23 mouse cellular contexts compared by ENCODE assay signal in genomic region chr4:12277949-12278348, GRCm38 (mm10).
A peak's percentile ranks its signal among the peaks of the same experiment; 100 is the strongest.
DNase-seq lines count a peak whose midpoint lies in the region; ATAC-seq and TF ChIP-seq lines count a peak whose summit lies in the region.
"Had no signal": no experiment of that assay in that cellular context is flagged by ENCODE, and none has a peak within 500 bp of the region (broad histone marks: within the 10 kb centered on the region; RNA-seq: fewer than 3 reads in every experiment).

No protein-coding gene starts in this region.

- no peaks in the 10 kb centered on the region for H3K9me3 ChIP-seq in hindbrain, embryonic 13.5 days
- no peaks in the 10 kb centered on the region for H3K9me3 ChIP-seq in hindbrain, postnatal 0 days (ENCODE audit: low read length)
- no peaks in the 10 kb centered on the region for H3K9me3 ChIP-seq in midbrain, embryonic 11.5 days (ENCODE audit: control insufficient read depth, low read length)
- no peaks in the 10 kb centered on the region for H3K9me3 ChIP-seq in midbrain, embryonic 16.5 days (replicated peaks; ENCODE audit: control insufficient read depth, low read length, poor library complexity, severe bottlenecking)
- no peaks in the 10 kb centered on the region for H3K9me3 ChIP-seq in heart, embryonic 14.5 days (ENCODE audit: control insufficient read depth, low read length)
- H3K9me3 ChIP-seq: embryonic facial prominence, embryonic 15.5 days; hindbrain, embryonic 12.5 days; midbrain, embryonic 13.5 days; neural tube, embryonic 12.5 days; stomach, embryonic 15.5 days had no signal

- no peak overlapping the region for H3K4me2 ChIP-seq in hindbrain, embryonic 13.5 days
- H3K4me2 ChIP-seq in hindbrain, postnatal 0 days (ENCODE audit: low read depth, low read length): no peak overlapping the region
- no peak overlapping the region for H3K4me2 ChIP-seq in midbrain, embryonic 11.5 days
- H3K4me2 ChIP-seq in midbrain, embryonic 16.5 days (ENCODE audit: low read length): no peak overlapping the region
- H3K4me2 ChIP-seq in heart, embryonic 14.5 days (ENCODE audit: low read length): no peak overlapping the region
- H3K4me2 ChIP-seq: embryonic facial prominence, embryonic 15.5 days; hindbrain, embryonic 12.5 days; midbrain, embryonic 13.5 days; neural tube, embryonic 12.5 days; stomach, embryonic 15.5 days had no signal

- peaks cover 5% of the 10 kb centered on the region; the same call in 1 of the 2 replicates for H3K4me1 ChIP-seq in hindbrain, embryonic 13.5 days (replicated peaks)
- H3K4me1 ChIP-seq in hindbrain, postnatal 0 days (ENCODE audit: insufficient read depth, low read length): no peaks in the 10 kb centered on the region
- no peaks in the 10 kb centered on the region for H3K4me1 ChIP-seq in midbrain, embryonic 11.5 days (ENCODE audit: control insufficient read depth, insufficient read depth, low read length)
- H3K4me1 ChIP-seq in midbrain, embryonic 16.5 days (ENCODE audit: control insufficient read depth, insufficient read depth, low read length): no peaks in the 10 kb centered on the region; the same call in 1 of the 2 replicates
- H3K4me1 ChIP-seq in heart, embryonic 14.5 days (ENCODE audit: control insufficient read depth in 2 of 2, insufficient read depth in 2 of 2, low read length in 2 of 2): peaks cover 6 to 7% of the 10 kb centered on the region in 2 experiments
- H3K4me1 ChIP-seq: embryonic facial prominence, embryonic 15.5 days; neural tube, embryonic 12.5 days; stomach, embryonic 15.5 days had no signal

- no peak for DNase-seq in hindbrain, postnatal 0 days (ENCODE audit: low spot score)
- peak; percentile 75 for DNase-seq in midbrain, embryonic 11.5 days (ENCODE audit: low spot score, missing footprints)
- peak; percentile 6 for DNase-seq in heart, postnatal 4 days
- DNase-seq in gastrocnemius, postnatal 36 days: no peak
- DNase-seq in spleen, postnatal 10 days (ENCODE audit: low spot score in 2 of 2): no peak
- DNase-seq: adrenal gland, postnatal 25 days; cerebellum, adult 9-10 months; gastrocnemius, adult 2 months; kidney, adult 2 months; layer of hippocampus, adult 9-11 months; thymus, postnatal 36 days had no signal

- H3K27ac ChIP-seq in hindbrain, embryonic 13.5 days: 0 out of 2 replicates have a peak overlapping the region, but pooled peaks have one; percentile 20
- no peak overlapping the region for H3K27ac ChIP-seq in hindbrain, postnatal 0 days
- H3K27ac ChIP-seq in midbrain, embryonic 11.5 days (ENCODE audit: low read depth, low read length): no peak overlapping the region
- no peak overlapping the region for H3K27ac ChIP-seq in midbrain, embryonic 16.5 days (ENCODE audit: low read length)
- H3K27ac ChIP-seq in heart, embryonic 14.5 days (replicated peaks in 1 of 2; ENCODE audit: control insufficient read depth in 1 of 2, insufficient read depth in 1 of 2, low read depth in 2 of 2, low read length in 2 of 2): peak overlapping the region in 1 of 2 experiments; percentile 54; a peak in 1 of 4 replicates
- H3K27ac ChIP-seq: embryonic facial prominence, embryonic 15.5 days; gastrocnemius, adult 2 months; hindbrain, embryonic 12.5 days; kidney, postnatal 0 days; left cerebral cortex, adult 2 months; midbrain, embryonic 13.5 days; neural tube, embryonic 12.5 days; stomach, embryonic 15.5 days had no signal

- H3K27me3 ChIP-seq in hindbrain, embryonic 13.5 days: no peaks in the 10 kb centered on the region
- no peaks in the 10 kb centered on the region for H3K27me3 ChIP-seq in hindbrain, postnatal 0 days (ENCODE audit: insufficient read depth, low read length)
- H3K27me3 ChIP-seq in midbrain, embryonic 11.5 days (ENCODE audit: control insufficient read depth, insufficient read depth, low read length): no peaks in the 10 kb centered on the region
- H3K27me3 ChIP-seq in midbrain, embryonic 16.5 days (ENCODE audit: control insufficient read depth, insufficient read depth, low read depth, low read length): no peaks in the 10 kb centered on the region
- no peaks in the 10 kb centered on the region for H3K27me3 ChIP-seq in heart, embryonic 14.5 days (ENCODE audit: control insufficient read depth, insufficient read depth, low read length)
- H3K27me3 ChIP-seq: embryonic facial prominence, embryonic 15.5 days; hindbrain, embryonic 12.5 days; midbrain, embryonic 13.5 days; neural tube, embryonic 12.5 days; stomach, embryonic 15.5 days had no signal

- H3K4me3 ChIP-seq in hindbrain, embryonic 13.5 days: no peak overlapping the region
- H3K4me3 ChIP-seq in hindbrain, postnatal 0 days (ENCODE audit: low read length): no peak overlapping the region
- H3K4me3 ChIP-seq in midbrain, embryonic 11.5 days (ENCODE audit: low read depth, low read length): no peak overlapping the region
- H3K4me3 ChIP-seq in midbrain, embryonic 16.5 days (ENCODE audit: low read depth, low read length): no peak overlapping the region
- H3K4me3 ChIP-seq in heart, embryonic 14.5 days (ENCODE audit: control insufficient read depth in 1 of 2, insufficient read depth in 1 of 2, low read depth in 1 of 2, low read length in 2 of 2): no peak overlapping the region
- H3K4me3 ChIP-seq: embryonic facial prominence, embryonic 15.5 days; gastrocnemius, adult 2 months; hindbrain, embryonic 12.5 days; left cerebral cortex, adult 2 months; midbrain, embryonic 13.5 days; neural tube, embryonic 12.5 days; stomach, embryonic 15.5 days had no signal

- no peak for ATAC-seq in hindbrain, embryonic 13.5 days (ENCODE audit: low FRiP score)
- no peak for ATAC-seq in hindbrain, postnatal 0 days
- ATAC-seq in midbrain, embryonic 11.5 days (ENCODE audit: low FRiP score): no peak
- ATAC-seq in midbrain, embryonic 16.5 days: no peak
- ATAC-seq in heart, embryonic 14.5 days (ENCODE audit: insufficient number of reproducible peaks, insufficient read depth, low FRiP score, low read depth): peak; percentile 56
- ATAC-seq: forebrain, embryonic 14.5 days; inflammation-experienced regulatory T-cells, adult 6 months; midbrain, embryonic 13.5 days had no signal

- no peak for TF ChIP-seq CTCF in hindbrain, postnatal 0 days (IDR thresholded peaks at IDR 0.05; ENCODE audit: low read depth)

- intact Hi-C loops in gastrocnemius, postnatal 36 days (cut with DNase I): no loop called here

- 83% methylated on average over 3 of the region's 3 CpGs for WGBS in hindbrain, embryonic 13.5 days
- WGBS in hindbrain, postnatal 0 days: 77% methylated on average over 3 of the region's 3 CpGs
- WGBS in midbrain, embryonic 11.5 days: 81% methylated on average over 3 of the region's 3 CpGs
- 80% methylated on average over 3 of the region's 3 CpGs for WGBS in midbrain, embryonic 16.5 days
- 21% methylated on average over 3 of the region's 3 CpGs for WGBS in heart, embryonic 14.5 days

- H3K36me3 ChIP-seq in hindbrain, embryonic 13.5 days: no peaks in the 10 kb centered on the region
- no peaks in the 10 kb centered on the region for H3K36me3 ChIP-seq in hindbrain, postnatal 0 days (ENCODE audit: insufficient read depth, low read length)
- H3K36me3 ChIP-seq in midbrain, embryonic 11.5 days (ENCODE audit: control insufficient read depth, insufficient read depth, low read length): no peaks in the 10 kb centered on the region
- H3K36me3 ChIP-seq in midbrain, embryonic 16.5 days (ENCODE audit: control insufficient read depth, insufficient read depth, low read length): no peaks in the 10 kb centered on the region
- H3K36me3 ChIP-seq in heart, embryonic 14.5 days (ENCODE audit: control insufficient read depth, insufficient read depth, low read length): no peaks in the 10 kb centered on the region
- H3K36me3 ChIP-seq: embryonic facial prominence, embryonic 15.5 days; hindbrain, embryonic 12.5 days; midbrain, embryonic 13.5 days; neural tube, embryonic 12.5 days; stomach, embryonic 15.5 days had no signal

- H3K9ac ChIP-seq in hindbrain, embryonic 13.5 days: no peak overlapping the region
- no peak overlapping the region for H3K9ac ChIP-seq in hindbrain, postnatal 0 days (replicated peaks; ENCODE audit: low read length)
- no peak overlapping the region for H3K9ac ChIP-seq in midbrain, embryonic 11.5 days (ENCODE audit: low read length)
- no peak overlapping the region for H3K9ac ChIP-seq in midbrain, embryonic 16.5 days (ENCODE audit: low read depth, low read length)
- H3K9ac ChIP-seq in heart, embryonic 14.5 days (ENCODE audit: low read length): no peak overlapping the region
- H3K9ac ChIP-seq: embryonic facial prominence, embryonic 15.5 days; hindbrain, embryonic 12.5 days; midbrain, embryonic 13.5 days; neural tube, embryonic 12.5 days; stomach, embryonic 15.5 days had no signal

Comparison
In these comparisons a context has a peak if more than half of its experiments do, and no peak if none do; other contexts are left out.
1. DNase-seq: peak in midbrain, embryonic 11.5 days (single experiment) and heart, postnatal 4 days (single experiment); none in hindbrain, postnatal 0 days (single experiment), gastrocnemius, postnatal 36 days (0 of 2) and spleen, postnatal 10 days (0 of 2).